Mouse (Mus musculus): ENCODE data around the gene Rabgef1. TPM values are rescaled to one million over a fixed set of nuclear protein-coding genes. Genes with fewer than 3 reads are reported as not detected.

Rabgef1 gene
- polyA plus RNA-seq, 1 experiment from 2014 or later, result 25.8 TPM

GRCm38 (mm10) chr5:130196307-130196706 lies 24.7 kb downstream of the Rabgef1 start:
- H3K36me3 ChIP-seq, result peaks cover 75% of the 10 kb centered on the region
- no peaks in the 10 kb centered on the region; the same call in 1 of the 2 replicates for H3K4me1 ChIP-seq
- ATAC-seq (ENCODE audit: low FRiP score, low read depth), result no peak
- no peaks in the 10 kb centered on the region for H3K9me3 ChIP-seq
- H3K27ac ChIP-seq, result no peak overlapping the region
- H3K27me3 ChIP-seq, result no peaks in the 10 kb centered on the region
- no peak overlapping the region for H3K4me2 ChIP-seq (replicated peaks)
- WGBS, result 89% methylated on average over 1 of the region's 1 CpGs
- H3K9ac ChIP-seq, result no peak overlapping the region
- H3K4me3 ChIP-seq, result no peak overlapping the region

GRCm38 (mm10) chr5:130197454-130197853 lies 25.9 kb downstream of the Rabgef1 start:
- Histone ChIP-seq H3K36me3 (peaks cover 73% of the 10 kb centered on the region), H3K27me3 (no peaks in the 10 kb centered on the region), H3K4me2 (replicated peaks) (no peak overlapping the region), H3K4me1 (no peaks in the 10 kb centered on the region; the same call in 1 of the 2 replicates), H3K27ac (no peak overlapping the region), H3K9me3 (no peaks in the 10 kb centered on the region), H3K4me3 (no peak overlapping the region), H3K9ac (no peak overlapping the region)
- 89% methylated on average over 3 of the region's 3 CpGs for WGBS
- ATAC-seq (ENCODE audit: low FRiP score, low read depth), result no peak

GRCm38 (mm10) chr5:130197981-130198380 lies 26.4 kb downstream of the Rabgef1 start:
- Histone ChIP-seq H3K9me3 (no peaks in the 10 kb centered on the region), H3K4me2 (replicated peaks) (no peak overlapping the region), H3K9ac (no peak overlapping the region), H3K4me3 (no peak overlapping the region), H3K4me1 (no peaks in the 10 kb centered on the region; the same call in 1 of the 2 replicates), H3K27me3 (no peaks in the 10 kb centered on the region), H3K27ac (no peak overlapping the region), H3K36me3 (peaks cover 72% of the 10 kb centered on the region)
- 90% methylated on average over 7 of the region's 7 CpGs for WGBS
- no peak for ATAC-seq (ENCODE audit: low FRiP score, low read depth)

- Histone ChIP-seq H3K27ac (no peak overlapping the region), H3K4me3 (no peak overlapping the region), H3K4me2 (replicated peaks) (no peak overlapping the region), H3K9me3 (no peaks in the 10 kb centered on the region), H3K27me3 (no peaks in the 10 kb centered on the region), H3K36me3 (peaks cover 62% of the 10 kb centered on the region), H3K9ac (no peak overlapping the region), H3K4me1 (no peaks in the 10 kb centered on the region; the same call in 1 of the 2 replicates)
- 84% methylated on average over 10 of the region's 10 CpGs for WGBS
- no peak for ATAC-seq (ENCODE audit: low FRiP score, low read depth)
Observed at GRCm38 (mm10) chr5:130200233-130201029, 28.8 kb downstream of the Rabgef1 start.

GRCm38 (mm10) chr5:130203948-130204347 lies 32.4 kb downstream of the Rabgef1 start:
- 78% methylated on average over 4 of the region's 4 CpGs for WGBS
- Histone ChIP-seq H3K4me3 (no peak overlapping the region), H3K4me2 (replicated peaks) (no peak overlapping the region), H3K27ac (no peak overlapping the region), H3K9me3 (no peaks in the 10 kb centered on the region), H3K27me3 (no peaks in the 10 kb centered on the region), H3K4me1 (no peaks in the 10 kb centered on the region; the same call in 1 of the 2 replicates), H3K36me3 (peaks cover 63% of the 10 kb centered on the region), H3K9ac (no peak overlapping the region)
- no peak for ATAC-seq (ENCODE audit: low FRiP score, low read depth)

- Histone ChIP-seq H3K4me1 (no peaks in the 10 kb centered on the region; the same call in 1 of the 2 replicates), H3K27me3 (no peaks in the 10 kb centered on the region), H3K9me3 (no peaks in the 10 kb centered on the region), H3K4me3 (no peak overlapping the region), H3K9ac (no peak overlapping the region), H3K36me3 (peaks cover 65% of the 10 kb centered on the region), H3K27ac (no peak overlapping the region), H3K4me2 (replicated peaks) (no peak overlapping the region)
- ATAC-seq (ENCODE audit: low FRiP score, low read depth), result no peak
- WGBS, result 77% methylated on average over 6 of the region's 6 CpGs
Observed at GRCm38 (mm10) chr5:130204560-130204959, 33.0 kb downstream of the Rabgef1 start.

GRCm38 (mm10) chr5:130205441-130206023 lies 33.9 kb downstream of the Rabgef1 start:
- Histone ChIP-seq H3K27me3 (no peaks in the 10 kb centered on the region), H3K4me3 (no peak overlapping the region), H3K27ac (no peak overlapping the region), H3K4me1 (no peaks in the 10 kb centered on the region; the same call in 1 of the 2 replicates), H3K36me3 (peaks cover 68% of the 10 kb centered on the region), H3K4me2 (replicated peaks) (no peak overlapping the region), H3K9me3 (no peaks in the 10 kb centered on the region), H3K9ac (no peak overlapping the region)
- ATAC-seq (ENCODE audit: low FRiP score, low read depth), result no peak
- WGBS, result 94% methylated on average over 3 of the region's 3 CpGs

- Histone ChIP-seq H3K9me3 (no peaks in the 10 kb centered on the region), H3K4me3 (no peak overlapping the region), H3K27ac (no peak overlapping the region), H3K27me3 (no peaks in the 10 kb centered on the region), H3K4me1 (no peaks in the 10 kb centered on the region), H3K9ac (no peak overlapping the region), H3K36me3 (peaks cover 73% of the 10 kb centered on the region), H3K4me2 (replicated peaks) (no peak overlapping the region)
- WGBS, result 95% methylated on average over 4 of the region's 4 CpGs
- no peak for ATAC-seq (ENCODE audit: low FRiP score, low read depth)
Observed at GRCm38 (mm10) chr5:130207299-130207698, 35.7 kb downstream of the Rabgef1 start.

GRCm38 (mm10) chr5:130212956-130213355 lies 41.4 kb downstream of the Rabgef1 start:
- peaks cover 3% of the 10 kb centered on the region; the same call in 1 of the 2 replicates for H3K9me3 ChIP-seq
- no peaks in the 10 kb centered on the region for H3K27me3 ChIP-seq
- no peak for ATAC-seq (ENCODE audit: low FRiP score, low read depth)
- no peaks in the 10 kb centered on the region for H3K4me1 ChIP-seq
- WGBS, result 91% methylated on average over 11 of the region's 11 CpGs
- H3K36me3 ChIP-seq, result peaks cover 62% of the 10 kb centered on the region
- H3K9ac ChIP-seq, result no peak overlapping the region
- no peak overlapping the region for H3K27ac ChIP-seq
- H3K4me2 ChIP-seq (replicated peaks), result no peak overlapping the region
- H3K4me3 ChIP-seq, result no peak overlapping the region

GRCm38 (mm10) chr5:130216781-130217180 lies 45.2 kb downstream of the Rabgef1 start, which contains the start of gene Tmem248:
TSS of gene Tmem248 (plus strand) at chr5:130217081.
- peaks cover 26% of the 10 kb centered on the region for H3K36me3 ChIP-seq
- H3K4me1 ChIP-seq, result peaks cover 6% of the 10 kb centered on the region
- H3K9ac ChIP-seq, result no peak within 1 kb of the TSS
- 81% methylated on average over 7 of the region's 7 CpGs for WGBS
- no peak for ATAC-seq (ENCODE audit: low FRiP score, low read depth)
- H3K4me2 ChIP-seq (replicated peaks), result no peak within 1 kb of the TSS
- no peaks in the 10 kb centered on the region for H3K27me3 ChIP-seq
- H3K4me3 ChIP-seq, result no peak within 1 kb of the TSS
- H3K27ac ChIP-seq, result no peak within 1 kb of the TSS
- H3K9me3 ChIP-seq, result peaks cover 5% of the 10 kb centered on the region; the same call in 1 of the 2 replicates

GRCm38 (mm10) chr5:130217406-130217805 lies 45.8 kb downstream of the Rabgef1 start:
- peaks cover 6% of the 10 kb centered on the region for H3K4me1 ChIP-seq
- 89% methylated on average over 4 of the region's 4 CpGs for WGBS
- no peak overlapping the region for H3K4me2 ChIP-seq (replicated peaks)
- H3K9ac ChIP-seq, result no peak overlapping the region
- H3K9me3 ChIP-seq, result peaks cover 5% of the 10 kb centered on the region; the same call in 1 of the 2 replicates
- no peaks in the 10 kb centered on the region for H3K27me3 ChIP-seq
- ATAC-seq (ENCODE audit: low FRiP score, low read depth), result no peak
- peaks cover 20% of the 10 kb centered on the region for H3K36me3 ChIP-seq
- H3K4me3 ChIP-seq, result no peak overlapping the region
- H3K27ac ChIP-seq, result no peak overlapping the region

GRCm38 (mm10) chr5:130218336-130218735 lies 46.7 kb downstream of the Rabgef1 start:
- no peak overlapping the region for H3K9ac ChIP-seq
- H3K4me2 ChIP-seq (replicated peaks), result no peak overlapping the region
- H3K9me3 ChIP-seq, result peaks cover 5% of the 10 kb centered on the region; the same call in 1 of the 2 replicates
- H3K4me1 ChIP-seq, result peaks cover 10% of the 10 kb centered on the region
- peaks cover 11% of the 10 kb centered on the region for H3K36me3 ChIP-seq
- no peaks in the 10 kb centered on the region for H3K27me3 ChIP-seq
- ATAC-seq (ENCODE audit: low FRiP score, low read depth), result no peak
- no peak overlapping the region for H3K27ac ChIP-seq
- no peak overlapping the region for H3K4me3 ChIP-seq
- 85% methylated on average over 5 of the region's 5 CpGs for WGBS
